Mouse (Mus musculus): Measurements from ENCODE around the gene Tfdp1. TPM values are rescaled to one million over a fixed set of nuclear protein-coding genes. Genes with fewer than 3 reads are reported as not detected.

The Tfdp1 gene
- polyA plus RNA-seq (2012; rRNA removed), result 250 and 294 TPM in 2 replicates

DNA sequence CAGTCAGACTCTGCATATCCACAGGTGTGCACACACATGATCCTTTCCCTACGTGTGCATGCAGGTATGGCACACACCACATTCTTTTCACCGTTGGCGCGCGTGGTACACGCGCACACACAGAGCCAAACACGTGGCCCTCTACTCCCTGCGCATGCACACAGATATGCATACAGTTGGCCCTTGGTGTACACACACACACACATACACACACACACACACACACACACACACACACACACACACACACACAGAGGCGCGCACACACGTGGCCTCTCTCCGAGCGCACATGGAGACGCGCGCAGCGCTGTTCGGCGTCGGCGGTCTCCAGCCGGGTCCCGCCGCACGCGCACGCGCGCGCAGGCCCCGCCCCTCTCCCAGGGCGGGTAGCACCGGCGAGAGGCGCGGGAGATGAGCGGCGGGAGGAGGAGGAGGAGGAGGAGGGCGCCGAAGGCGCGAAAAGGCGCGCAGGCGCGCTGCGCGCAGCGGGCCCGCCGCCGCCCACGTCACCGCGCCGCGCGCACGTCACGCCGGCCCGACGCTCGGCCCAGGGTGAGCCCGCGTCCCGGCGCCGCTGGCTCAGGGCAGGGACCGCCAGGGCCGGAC, at the start of gene Tfdp1:
Gene Tfdp1, plus strand, starts transcription at position 497 of the 606 bp plus-strand sequence.

GRCm38 (mm10) chr8:13396725-13397124, 58.2 kb downstream of the Tfdp1 start, which contains the start of gene Atp4b:
Atp4b (minus strand) TSS chr8:13396825.

GRCm38 (mm10) chr8:13404666-13405131, 66.1 kb downstream of the Tfdp1 start, which contains the start of gene Grk1:
Grk1 (plus strand) TSS chr8:13405081.

Other genes with a start within 250 kb of the Tfdp1 start
- 36.8 and 51.0 TPM in 2 replicates for gene Pcid2, start 233.3 kb upstream of the Tfdp1 start, polyA plus RNA-seq (2012; rRNA removed)
- 71.5 and 76.7 TPM in 2 replicates for gene Cul4a, start 233.1 kb upstream of the Tfdp1 start, polyA plus RNA-seq (2012; rRNA removed)
- gene Lamp1, start 179.6 kb upstream of the Tfdp1 start, polyA plus RNA-seq (2012; rRNA removed), result 141 and 205 TPM in 2 replicates
- gene Grtp1, start 138.1 kb upstream of the Tfdp1 start, polyA plus RNA-seq (2012; rRNA removed), result 11.9 and 19.5 TPM in 2 replicates
- 1.6 and 1.9 TPM in 2 replicates for gene Adprhl1, start 84.6 kb upstream of the Tfdp1 start, polyA plus RNA-seq (2012; rRNA removed)
- 23.1 and 31.4 TPM in 2 replicates for gene Dcun1d2, start 50.6 kb upstream of the Tfdp1 start, polyA plus RNA-seq (2012; rRNA removed)
- gene Tmco3, start 50.6 kb upstream of the Tfdp1 start, polyA plus RNA-seq (2012; rRNA removed), result 33.5 and 36.8 TPM in 2 replicates
- not detected in 2 replicates for gene Atp4b, start 58.1 kb downstream of the Tfdp1 start, polyA plus RNA-seq (2012; rRNA removed)
- gene Grk1, start 66.3 kb downstream of the Tfdp1 start, polyA plus RNA-seq (2012; rRNA removed), result 0.08 and 0.10 TPM in 2 replicates
- gene Tmem255b, start 96.4 kb downstream of the Tfdp1 start, polyA plus RNA-seq (2012; rRNA removed), result 0.08 and 0.37 TPM in 2 replicates
- 12.3 and 12.8 TPM in 2 replicates for gene Gas6, start 155.7 kb downstream of the Tfdp1 start, polyA plus RNA-seq (2012; rRNA removed)
- gene 1700029H14Rik, start 223.7 kb downstream of the Tfdp1 start, polyA plus RNA-seq (2012; rRNA removed), result not detected in 2 replicates